Mouse (Mus musculus) skeletal muscle tissue, postnatal 0 days (tissue): ENCODE data around the gene Cenpl. TPM values are rescaled to one million over a fixed set of nuclear protein-coding genes. Genes with fewer than 3 reads are reported as not detected.

Source experiments
- polyA plus RNA-seq: library from polyadenylated mRNA; unstranded; fragments of >200 nt; fragmentation: Nextera tagmentation; extraction: Ambion mirVana; gene quantifications from 2 replicates; pipeline ENCODE4 v1.2.1, GENCODE M21; 2015

The Cenpl gene
- polyA plus RNA-seq = 5.9 and 6.2 TPM in 2 replicates

DNA sequence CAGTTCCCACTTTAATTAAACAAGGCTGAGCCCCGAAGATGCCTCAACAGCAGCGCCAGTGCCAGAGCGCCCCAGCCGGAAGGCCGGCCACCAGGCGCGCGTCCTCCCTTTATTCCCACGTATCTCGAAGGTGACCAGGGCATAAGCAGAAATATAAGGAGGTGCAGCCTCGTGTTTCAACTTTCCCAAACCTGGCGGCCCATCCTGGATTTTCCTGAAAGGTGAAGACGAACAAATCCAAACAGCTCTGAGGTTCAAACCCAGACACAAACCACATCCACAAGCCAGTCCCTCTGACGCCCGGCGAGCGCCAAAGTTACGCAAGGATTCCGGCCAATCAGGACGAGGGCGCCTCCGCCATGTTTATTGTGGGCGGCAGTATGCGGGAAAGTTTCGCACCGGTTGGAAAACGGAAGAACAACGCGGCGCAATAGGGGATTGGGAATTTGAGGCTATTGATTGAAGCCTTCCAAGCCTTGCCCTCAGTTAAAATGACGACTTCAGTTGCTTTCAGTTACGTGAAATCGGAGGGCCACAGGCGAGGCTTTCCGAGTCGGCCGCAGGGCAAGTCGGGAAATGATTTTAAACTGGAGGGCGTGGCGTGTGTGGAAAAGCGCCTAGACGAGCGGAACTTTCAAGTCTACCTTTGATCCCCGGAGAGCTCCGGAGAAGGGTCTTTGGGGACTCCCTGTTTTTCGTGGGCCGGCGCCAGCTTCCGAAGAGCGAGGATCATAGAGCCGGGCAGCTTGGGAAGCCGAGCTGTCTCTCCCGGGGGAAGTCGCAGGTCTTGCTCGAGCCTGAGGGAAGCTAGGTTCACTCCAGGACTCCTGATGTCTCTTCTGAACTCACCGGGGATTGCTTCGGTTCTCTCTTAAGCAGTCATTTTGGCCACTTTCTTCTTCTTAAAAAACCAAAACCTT is at the start of gene Cenpl, which contains the start of gene Dars2:
Gene Cenpl (plus strand): TSS at position 362 of the 920 bp plus-strand sequence.
Gene Dars2 (minus strand): TSS at position 307 of the 920 bp plus-strand sequence.

DNA sequence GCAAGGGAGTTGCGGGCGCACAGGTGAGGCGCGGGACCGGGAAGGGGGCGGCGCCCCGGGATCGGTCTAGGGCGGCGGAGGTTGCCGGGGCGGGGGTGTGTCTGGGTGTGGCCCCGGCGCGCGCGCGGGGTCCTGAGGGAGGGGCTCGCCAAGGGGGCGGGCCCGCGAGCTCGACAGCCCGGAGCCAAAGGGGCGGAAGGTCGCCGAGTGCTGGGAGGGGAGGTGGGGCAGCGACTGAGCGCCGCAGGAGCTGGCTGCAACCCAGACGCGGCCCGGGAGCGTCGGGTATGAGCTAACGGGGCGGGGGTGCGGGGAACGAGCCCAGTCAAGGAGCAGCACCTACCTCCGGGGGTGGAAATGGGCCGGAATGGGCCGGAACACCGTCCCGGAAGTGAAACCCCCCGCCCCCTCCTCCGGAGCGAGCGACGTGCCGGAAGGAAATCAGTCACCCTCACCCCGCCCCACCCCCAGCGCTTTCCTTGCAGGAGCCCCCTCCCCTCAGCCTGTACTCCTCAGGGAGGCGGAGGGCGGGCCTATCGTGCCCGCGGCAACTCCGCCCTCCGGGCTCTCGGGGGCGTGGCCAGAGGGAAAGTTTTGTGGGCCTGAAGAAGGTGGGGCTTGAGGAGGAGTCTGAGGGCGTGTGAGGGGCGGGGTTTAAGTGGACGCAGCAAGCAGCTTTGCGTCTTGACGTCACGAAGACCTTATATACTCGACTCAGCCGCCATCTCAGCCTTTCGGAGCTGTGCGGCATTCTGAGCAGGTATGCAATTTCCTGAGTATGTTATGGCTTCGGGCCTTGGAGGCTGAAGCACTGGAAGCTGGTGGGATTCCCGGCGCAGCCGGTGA is 35.9 kb upstream of the Cenpl start, which contains the start of gene Zbtb37:
Gene Zbtb37 (minus strand): TSS at position 415 of the 846 bp plus-strand sequence.

DNA sequence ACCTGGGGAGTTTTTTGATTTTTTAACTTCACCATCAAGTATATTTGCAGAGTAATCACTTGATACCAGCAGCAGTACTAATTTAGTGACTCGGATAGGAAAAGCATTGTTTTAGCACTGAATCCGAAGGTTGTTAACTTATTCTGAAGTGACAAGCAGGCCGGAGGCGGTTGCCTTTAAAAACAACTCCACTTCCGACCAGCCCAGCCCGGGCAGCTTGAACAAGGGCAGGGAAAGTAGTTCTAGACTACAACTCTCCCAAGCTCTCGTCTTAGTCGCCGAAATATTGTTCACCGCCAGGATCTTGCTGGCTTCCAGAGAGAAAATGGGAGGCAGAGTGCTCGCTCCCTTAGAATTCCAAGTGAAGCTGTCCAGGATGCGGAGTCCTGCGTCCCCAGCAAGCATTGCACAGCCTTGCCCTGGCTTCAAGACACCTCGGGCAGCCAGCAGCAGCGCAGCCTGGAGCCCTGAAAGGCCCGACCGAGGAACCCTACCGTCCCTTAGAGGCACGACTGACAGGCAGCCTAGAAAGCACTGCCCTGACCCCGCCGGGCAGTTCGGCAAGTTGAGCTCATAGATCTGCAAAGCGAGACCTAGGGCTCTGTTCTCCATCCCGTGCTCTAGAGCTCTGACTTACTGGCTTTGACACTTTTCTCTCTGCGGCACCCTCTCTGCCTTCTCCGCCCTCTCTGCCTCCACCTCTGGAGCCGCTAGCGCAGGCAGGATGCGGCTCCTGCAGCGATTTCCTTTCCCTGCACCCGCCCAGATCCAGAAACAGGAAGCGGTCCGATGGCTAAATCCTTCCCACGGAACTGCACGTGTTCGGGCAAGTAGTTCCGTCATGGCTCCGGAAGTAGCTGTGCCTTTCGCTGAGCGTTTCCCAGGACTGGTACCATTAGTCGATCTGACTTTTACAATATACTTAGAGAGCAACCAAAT is 60.5 kb downstream of the Cenpl start, which contains the start of gene Klhl20:
Gene Klhl20 (minus strand): TSS at position 786 of the 939 bp plus-strand sequence.

Other genes starting within 250 kb of the Cenpl start
- 4.1 and 4.2 TPM in 2 replicates for gene Rc3h1, start 164.3 kb upstream of the Cenpl start, polyA plus RNA-seq
- gene Serpinc1, start 92.1 kb upstream of the Cenpl start, polyA plus RNA-seq = 1.0 and 1.5 TPM in 2 replicates
- gene Zbtb37, start 35.9 kb upstream of the Cenpl start, polyA plus RNA-seq = 2.8 and 3.7 TPM in 2 replicates
- 10.9 and 13.3 TPM in 2 replicates for gene Dars2, start 55 bp upstream of the Cenpl start, polyA plus RNA-seq
- 9.6 and 10.2 TPM in 2 replicates for gene Klhl20, start 60.8 kb downstream of the Cenpl start, polyA plus RNA-seq
- gene Ankrd45, start 72.0 kb downstream of the Cenpl start, polyA plus RNA-seq = 0.17 TPM in 1 of 2 replicates, not detected in the other
- not detected in 2 replicates for gene Tex50, start 88.6 kb downstream of the Cenpl start, polyA plus RNA-seq
- gene Prdx6, start 180.5 kb downstream of the Cenpl start, polyA plus RNA-seq = 120 and 131 TPM in 2 replicates